Mouse (Mus musculus): ENCODE results near the gene Acp5. TPM values are rescaled to one million over a fixed set of nuclear protein-coding genes. Genes with fewer than 3 reads are reported as not detected.

Acp5 gene
- polyA plus RNA-seq (2015; fragmentation: Illumina TruSeq; extraction: RNeasy Lipid Tissue Mini Kit (QIAGEN cat#74804); ENCODE audit: insufficient read depth, low read depth, low replicate concordance): 7.5 TPM

GRCm38 (mm10) chr9:22135644-22136390 is at the start of gene Acp5:
TSS of gene Acp5 (minus strand) at chr9:22135711.

DNA sequence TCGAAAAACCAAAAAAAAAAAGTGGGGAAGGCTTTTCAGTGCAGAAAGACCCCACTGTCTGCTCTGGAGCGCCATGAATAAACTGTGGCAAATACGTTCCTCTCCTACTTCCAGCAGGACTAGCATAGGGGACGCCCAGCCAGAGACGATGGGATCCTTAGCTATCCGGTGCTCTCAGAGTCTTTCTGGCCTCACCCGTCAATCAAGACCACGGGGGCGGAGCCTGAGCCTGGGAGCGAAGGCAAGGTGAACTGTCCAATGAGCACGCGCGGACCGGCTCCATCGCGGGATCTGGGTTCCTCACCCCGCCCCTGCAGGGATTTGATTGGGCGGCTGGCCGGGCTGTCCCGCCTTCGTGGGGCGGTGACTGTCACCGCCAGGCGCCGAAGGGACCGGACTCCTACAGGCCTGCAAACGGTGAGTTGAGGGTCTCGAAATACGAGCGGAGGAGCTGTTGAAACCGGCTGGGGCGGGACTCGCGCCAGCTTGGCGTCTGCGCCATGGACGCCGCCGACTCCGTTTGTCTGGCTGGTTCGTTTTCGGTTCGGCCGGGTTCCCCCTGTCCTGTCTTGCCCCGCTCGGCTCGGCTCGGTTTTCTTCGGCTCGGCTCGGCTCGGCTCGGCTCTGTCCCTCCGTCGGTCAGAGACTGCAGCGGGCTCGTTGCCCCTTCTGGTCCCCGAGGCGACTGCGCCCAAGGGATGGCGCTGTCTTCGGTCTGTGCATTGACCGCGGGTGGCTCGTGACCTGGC is 21.2 kb upstream of the Acp5 start, which contains the start of gene Pigyl:
Gene Pigyl (plus strand): TSS at position 350 of the 749 bp plus-strand sequence.

GRCm38 (mm10) chr9:22116740-22117426 is 18.6 kb downstream of the Acp5 start, which contains the start of gene Elof1:
TSS of gene Elof1 (minus strand) at chr9:22117172.

DNA sequence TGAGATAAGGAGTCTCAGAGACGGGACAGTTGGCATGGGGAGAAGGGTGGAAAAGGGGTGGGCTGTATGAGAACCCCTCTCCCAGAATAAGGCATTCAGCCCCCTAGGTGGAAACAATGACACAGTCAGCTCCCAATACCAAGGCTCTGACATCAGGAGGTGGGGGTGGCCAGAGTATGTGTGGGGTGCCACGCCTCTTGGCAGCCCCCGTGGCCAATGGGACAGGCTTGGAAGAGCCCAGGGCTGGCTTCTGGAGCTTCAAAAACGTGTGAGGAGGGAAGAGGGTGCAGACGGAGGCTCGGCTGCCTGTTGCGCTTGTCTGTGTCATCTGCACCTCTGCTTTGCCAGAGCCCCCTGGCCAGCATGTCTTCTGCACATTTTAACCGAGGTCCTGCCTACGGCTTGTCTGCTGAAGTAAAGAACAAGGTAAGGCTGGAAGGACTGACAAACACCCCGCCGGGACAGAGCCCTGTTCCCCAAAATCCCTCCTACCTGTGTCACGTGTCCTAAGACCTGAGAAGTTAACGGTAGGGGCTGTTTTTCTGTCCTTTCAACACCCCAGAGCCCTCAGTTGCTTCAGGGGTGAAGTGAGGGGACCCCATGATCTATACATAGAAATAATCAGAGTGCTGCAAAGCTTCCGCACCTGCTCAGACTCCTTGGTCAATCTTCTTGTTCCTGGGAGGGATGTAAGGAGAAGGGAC is 36.4 kb downstream of the Acp5 start, which contains the start of gene Cnn1:
Gene Cnn1 (plus strand): TSS at position 224 of the 704 bp plus-strand sequence.

DNA sequence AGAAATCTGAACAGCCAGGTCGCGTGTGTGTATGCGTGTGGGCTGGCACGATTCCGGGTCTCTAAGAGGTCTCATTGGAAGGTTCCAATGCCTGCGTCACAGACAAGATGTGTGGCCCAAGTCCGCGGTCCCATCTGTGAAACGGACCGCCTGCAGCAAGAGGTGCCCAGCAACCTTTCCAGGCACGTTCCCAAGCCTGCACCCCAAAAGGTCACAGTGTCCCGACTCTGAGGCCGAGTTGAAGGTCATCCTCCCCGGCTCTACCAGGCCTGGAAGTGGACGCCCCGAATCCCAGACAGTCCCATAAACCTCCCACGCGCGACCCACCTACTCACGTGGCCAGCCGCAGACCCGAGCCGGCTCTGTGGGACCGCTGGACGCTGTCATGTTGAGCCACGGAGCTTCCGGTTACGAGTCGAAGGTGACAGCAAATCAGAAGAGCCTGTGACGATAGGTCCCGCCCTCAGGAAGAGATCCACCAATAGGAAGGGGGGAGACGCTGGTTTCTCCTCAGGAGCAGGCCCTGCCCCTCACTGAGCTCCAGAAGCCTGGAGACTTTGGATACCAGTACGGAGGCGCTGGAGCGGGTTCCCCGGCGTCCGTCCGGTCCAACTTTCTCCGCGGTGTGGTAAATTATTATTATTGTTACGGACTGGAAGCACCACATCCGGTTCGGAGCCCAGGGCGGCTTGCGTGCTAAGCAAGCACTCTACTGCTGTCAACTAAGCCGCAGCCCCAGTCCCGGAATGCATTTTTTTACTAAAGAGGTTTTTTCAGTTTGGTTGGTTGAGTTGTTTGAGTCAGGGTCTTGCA is 50.3 kb downstream of the Acp5 start, which contains the start of gene Ecsit:
Gene Ecsit (minus strand): TSS at position 417 of the 813 bp plus-strand sequence.

Other genes starting within 250 kb of the Acp5 start
- 25.1 TPM for gene Rab3d, start 217.5 kb downstream of the Acp5 start, polyA plus RNA-seq (2015; fragmentation: Illumina TruSeq; extraction: RNeasy Lipid Tissue Mini Kit (QIAGEN cat#74804); ENCODE audit: insufficient read depth, low read depth, low replicate concordance)
- 3.1 TPM for gene Ccdc159, start 208.2 kb downstream of the Acp5 start, polyA plus RNA-seq (2015; fragmentation: Illumina TruSeq; extraction: RNeasy Lipid Tissue Mini Kit (QIAGEN cat#74804); ENCODE audit: insufficient read depth, low read depth, low replicate concordance)
- gene Tmem205, start 208.2 kb downstream of the Acp5 start, polyA plus RNA-seq (2015; fragmentation: Illumina TruSeq; extraction: RNeasy Lipid Tissue Mini Kit (QIAGEN cat#74804); ENCODE audit: insufficient read depth, low read depth, low replicate concordance): 27.1 TPM
- gene Plppr2, start 198.7 kb downstream of the Acp5 start, polyA plus RNA-seq (2015; fragmentation: Illumina TruSeq; extraction: RNeasy Lipid Tissue Mini Kit (QIAGEN cat#74804); ENCODE audit: insufficient read depth, low read depth, low replicate concordance): 4.7 TPM
- gene Swsap1, start 180.0 kb downstream of the Acp5 start, polyA plus RNA-seq (2015; fragmentation: Illumina TruSeq; extraction: RNeasy Lipid Tissue Mini Kit (QIAGEN cat#74804); ENCODE audit: insufficient read depth, low read depth, low replicate concordance): 3.1 TPM
- not detected for gene Epor, start 172.2 kb downstream of the Acp5 start, polyA plus RNA-seq (2015; fragmentation: Illumina TruSeq; extraction: RNeasy Lipid Tissue Mini Kit (QIAGEN cat#74804); ENCODE audit: insufficient read depth, low read depth, low replicate concordance)
- 8.2 TPM for gene Rgl3, start 146.3 kb downstream of the Acp5 start, polyA plus RNA-seq (2015; fragmentation: Illumina TruSeq; extraction: RNeasy Lipid Tissue Mini Kit (QIAGEN cat#74804); ENCODE audit: insufficient read depth, low read depth, low replicate concordance)
- gene Ccdc151, start 133.1 kb downstream of the Acp5 start, polyA plus RNA-seq (2015; fragmentation: Illumina TruSeq; extraction: RNeasy Lipid Tissue Mini Kit (QIAGEN cat#74804); ENCODE audit: insufficient read depth, low read depth, low replicate concordance): not detected
- gene Prkcsh, start 132.9 kb downstream of the Acp5 start, polyA plus RNA-seq (2015; fragmentation: Illumina TruSeq; extraction: RNeasy Lipid Tissue Mini Kit (QIAGEN cat#74804); ENCODE audit: insufficient read depth, low read depth, low replicate concordance): 16.0 TPM
- 0.20 TPM for gene Elavl3, start 83.7 kb downstream of the Acp5 start, polyA plus RNA-seq (2015; fragmentation: Illumina TruSeq; extraction: RNeasy Lipid Tissue Mini Kit (QIAGEN cat#74804); ENCODE audit: insufficient read depth, low read depth, low replicate concordance)
- 1.6 TPM for gene Gm49318, start 64.5 kb downstream of the Acp5 start, polyA plus RNA-seq (2015; fragmentation: Illumina TruSeq; extraction: RNeasy Lipid Tissue Mini Kit (QIAGEN cat#74804); ENCODE audit: insufficient read depth, low read depth, low replicate concordance)
- 3.8 TPM for gene Zfp653, start 64.3 kb downstream of the Acp5 start, polyA plus RNA-seq (2015; fragmentation: Illumina TruSeq; extraction: RNeasy Lipid Tissue Mini Kit (QIAGEN cat#74804); ENCODE audit: insufficient read depth, low read depth, low replicate concordance)
- 7.1 TPM for gene Ecsit, start 50.3 kb downstream of the Acp5 start, polyA plus RNA-seq (2015; fragmentation: Illumina TruSeq; extraction: RNeasy Lipid Tissue Mini Kit (QIAGEN cat#74804); ENCODE audit: insufficient read depth, low read depth, low replicate concordance)
- 3.7 TPM for gene Cnn1, start 36.5 kb downstream of the Acp5 start, polyA plus RNA-seq (2015; fragmentation: Illumina TruSeq; extraction: RNeasy Lipid Tissue Mini Kit (QIAGEN cat#74804); ENCODE audit: insufficient read depth, low read depth, low replicate concordance)
- 31.4 TPM for gene Elof1, start 18.5 kb downstream of the Acp5 start, polyA plus RNA-seq (2015; fragmentation: Illumina TruSeq; extraction: RNeasy Lipid Tissue Mini Kit (QIAGEN cat#74804); ENCODE audit: insufficient read depth, low read depth, low replicate concordance)
- gene Pigyl, start 21.1 kb upstream of the Acp5 start, polyA plus RNA-seq (2015; fragmentation: Illumina TruSeq; extraction: RNeasy Lipid Tissue Mini Kit (QIAGEN cat#74804); ENCODE audit: insufficient read depth, low read depth, low replicate concordance): 9.3 TPM
- gene Zfp872, start 52.4 kb upstream of the Acp5 start, polyA plus RNA-seq (2015; fragmentation: Illumina TruSeq; extraction: RNeasy Lipid Tissue Mini Kit (QIAGEN cat#74804); ENCODE audit: insufficient read depth, low read depth, low replicate concordance): 0.63 TPM
- gene Zfp809, start 90.0 kb upstream of the Acp5 start, polyA plus RNA-seq (2015; fragmentation: Illumina TruSeq; extraction: RNeasy Lipid Tissue Mini Kit (QIAGEN cat#74804); ENCODE audit: insufficient read depth, low read depth, low replicate concordance): 11.5 TPM
- gene Zfp599, start 124.2 kb upstream of the Acp5 start, polyA plus RNA-seq (2015; fragmentation: Illumina TruSeq; extraction: RNeasy Lipid Tissue Mini Kit (QIAGEN cat#74804); ENCODE audit: insufficient read depth, low read depth, low replicate concordance): not detected
- gene Zfp810, start 171.9 kb upstream of the Acp5 start, polyA plus RNA-seq (2015; fragmentation: Illumina TruSeq; extraction: RNeasy Lipid Tissue Mini Kit (QIAGEN cat#74804); ENCODE audit: insufficient read depth, low read depth, low replicate concordance): 8.2 TPM

Data from pancreas, adult 10 weeks (tissue).